Mouse (Mus musculus) CH12.LX (cell line): ENCODE data around the gene Mtfr1l. TPM values are rescaled to one million over a fixed set of nuclear protein-coding genes. Genes with fewer than 3 reads are reported as not detected.

Experiments used
- DNase-seq: peaks from one replicate; pipeline ENCODE4 v3.0.0-alpha.2; 2013; ENCODE audit errors: extremely low read depth
- H3K27ac ChIP-seq: 2 replicates; pipeline ENCODE4 v1.5.1; 2012; ENCODE audit warnings: low read depth, mild to moderate bottlenecking, control low read depth, moderate library complexity; ENCODE audit not compliant: insufficient read depth
- H3K27me3 ChIP-seq: replicated peaks from 2 replicates; pipeline ENCODE3; 2012; ENCODE audit warnings: inconsistent platforms
- H3K36me3 ChIP-seq, 2 experiments: replicated peaks in 1 of 2; 2 replicates each; pipeline versions ENCODE3 to v1.6.1; 2012; ENCODE audit warnings: inconsistent platforms in 1 of 2, low read length in 1 of 2, mild to moderate bottlenecking in 1 of 2, mixed read lengths in 1 of 2, moderate library complexity in 1 of 2; ENCODE audit not compliant: control insufficient read depth in 1 of 2, insufficient read depth in 1 of 2
- H3K4me1 ChIP-seq, 2 experiments: 2 replicates each; pipeline ENCODE4 v1.6.1; 2012; ENCODE audit warnings: inconsistent platforms in 1 of 2, moderate library complexity in 1 of 2; ENCODE audit not compliant: insufficient read depth in 2 of 2, control insufficient read depth in 1 of 2
- H3K4me2 ChIP-seq: 2 replicates; pipeline ENCODE4 v1.6.1; 2012; ENCODE audit warnings: low read depth, mild to moderate bottlenecking, control low read depth; ENCODE audit not compliant: poor library complexity, insufficient read depth, severe bottlenecking
- H3K4me3 ChIP-seq, 3 experiments: fragments of 150-350 bp in 1 of 3; sonication (generic) in 1 of 3; replicated peaks in 1 of 3; 2 replicates each; pipeline versions ENCODE3 to v1.5.1; 2011 to 2012; ENCODE audit warnings: low read depth in 2 of 3, low read length in 2 of 3, mild to moderate bottlenecking in 2 of 3, moderate library complexity in 2 of 3, control low read depth in 1 of 3, improper control_type of control experiment in 1 of 3, inconsistent platforms in 1 of 3, mixed read lengths in 1 of 3; ENCODE audit not compliant: poor library complexity in 1 of 3
- H3K79me2 ChIP-seq: replicated peaks from 2 replicates; pipeline ENCODE4 v1.6.1; 2012; ENCODE audit warnings: mild to moderate bottlenecking, moderate library complexity; ENCODE audit not compliant: control insufficient read depth, poor library complexity, insufficient read depth, severe bottlenecking; ENCODE audit errors: extremely low read depth
- H3K9ac ChIP-seq: 2 replicates; pipeline ENCODE4 v1.6.1; 2012; ENCODE audit warnings: low read depth, mild to moderate bottlenecking, control low read depth, moderate library complexity; ENCODE audit not compliant: insufficient read depth
- H3K9me3 ChIP-seq: replicated peaks from 2 replicates; pipeline ENCODE3; 2012; ENCODE audit warnings: low read length, inconsistent platforms, mixed read lengths
- BHLHE40 ChIP-seq: IDR thresholded peaks from 2 replicates; pipeline ENCODE4 v1.6.1; 2011; ENCODE audit warnings: mild to moderate bottlenecking, low read depth, low read length, improper control_type of control experiment
- CHD1 ChIP-seq: IDR thresholded peaks from 2 replicates; pipeline ENCODE4 v1.6.1; 2012; ENCODE audit warnings: low read depth, low read length, improper control_type of control experiment, inconsistent platforms
- CTCF ChIP-seq, 2 experiments: IDR thresholded peaks in 1 of 2; conservative IDR thresholded peaks in 1 of 2; 2 replicates each; pipeline ENCODE4 v1.5.1; 2011 to 2012; ENCODE audit warnings: low read depth in 2 of 2, low read length in 2 of 2, improper control_type of control experiment in 1 of 2, inconsistent platforms in 1 of 2, mild to moderate bottlenecking in 1 of 2, moderate library complexity in 1 of 2
- ELF1 ChIP-seq: IDR thresholded peaks from 2 replicates; pipeline ENCODE4 v1.6.1; 2014; ENCODE audit warnings: low read depth, mild to moderate bottlenecking, inconsistent platforms, low read length, improper control_type of control experiment
- ETS1 ChIP-seq: conservative IDR thresholded peaks from 2 replicates; pipeline ENCODE4 v1.6.1; 2012; ENCODE audit warnings: low read depth, mild to moderate bottlenecking, inconsistent platforms, low read length, improper control_type of control experiment, moderate library complexity
- JUND ChIP-seq: conservative IDR thresholded peaks from 2 replicates; pipeline ENCODE4 v1.6.1; 2011; ENCODE audit warnings: low read depth, low read length, improper control_type of control experiment
- KAT2A ChIP-seq: IDR thresholded peaks from 2 replicates; pipeline ENCODE4 v1.6.1; 2012; ENCODE audit warnings: low read length, improper control_type of control experiment, inconsistent platforms; ENCODE audit not compliant: insufficient replicate concordance
- MAFK ChIP-seq: IDR thresholded peaks from 2 replicates; pipeline ENCODE4 v1.6.1; 2011; ENCODE audit warnings: low read length, improper control_type of control experiment; ENCODE audit not compliant: insufficient replicate concordance
- MAZ ChIP-seq: IDR thresholded peaks from 2 replicates; pipeline ENCODE4 v1.6.1; 2012; ENCODE audit warnings: low read depth, mild to moderate bottlenecking, inconsistent platforms, low read length, improper control_type of control experiment, moderate library complexity
- MXI1 ChIP-seq: IDR thresholded peaks from 2 replicates; pipeline ENCODE4 v1.6.1; 2011; ENCODE audit warnings: mild to moderate bottlenecking, low read depth, low read length, improper control_type of control experiment
- MYC ChIP-seq: IDR thresholded peaks from 2 replicates; pipeline ENCODE4 v1.6.1; 2011; ENCODE audit warnings: low read depth, mild to moderate bottlenecking, improper control_type of control experiment, low read length
- PAX5 ChIP-seq: IDR thresholded peaks from 2 replicates; pipeline ENCODE4 v1.6.1; 2012; ENCODE audit warnings: low read length, inconsistent platforms, mixed read lengths
- POLR2AphosphoS2 ChIP-seq: IDR thresholded peaks from 2 replicates; pipeline ENCODE4 v1.6.1; 2011; ENCODE audit warnings: low read depth, low read length, improper control_type of control experiment
- RAD21 ChIP-seq: IDR thresholded peaks from 2 replicates; pipeline ENCODE4 v1.6.1; 2011; ENCODE audit warnings: low read depth, mild to moderate bottlenecking, low read length, improper control_type of control experiment, moderate library complexity
- SIN3A ChIP-seq: IDR thresholded peaks from 2 replicates; pipeline ENCODE4 v1.6.1; 2012; ENCODE audit warnings: low read length, improper control_type of control experiment, inconsistent platforms
- SMC3 ChIP-seq: IDR thresholded peaks from 2 replicates; pipeline ENCODE4 v1.6.1; 2011; ENCODE audit warnings: low read depth, low read length, improper control_type of control experiment
- TBP ChIP-seq: conservative IDR thresholded peaks from 2 replicates; pipeline ENCODE4 v1.6.1; 2011; ENCODE audit warnings: low read depth, low read length, improper control_type of control experiment
- UBTF ChIP-seq: IDR thresholded peaks from 2 replicates; pipeline ENCODE4 v1.6.1; 2012; ENCODE audit warnings: low read depth, mild to moderate bottlenecking, inconsistent platforms, low read length, improper control_type of control experiment, moderate library complexity
- ZNF384 ChIP-seq: IDR thresholded peaks from 2 replicates; pipeline ENCODE4 v1.6.1; 2012; ENCODE audit warnings: low read depth, low read length, improper control_type of control experiment, inconsistent platforms
- dilution Hi-C: fragments of 300-500 bp; cut with MboI; formaldehyde crosslinking; loops from 2 replicates; pipeline ENCODE4 v1.14.3; 2020; ENCODE audit warnings: low sequenced_read_pairs; ENCODE audit not compliant: extremely low pct_unique_long_range_greater_than_20kb, extremely low pct_ligation_motif_present
- in situ Hi-C: fragments of 300-500 bp; cut with MboI; formaldehyde crosslinking; loops from 3 replicates; pipeline ENCODE4 v1.14.3; 2019; ENCODE audit warnings: low sequenced_read_pairs, low pct_ligation_motif_present, low pct_unique_long_range_greater_than_20kb, mixed read lengths
- polyA plus RNA-seq: library from polyadenylated mRNA; unstranded; fragments of >175 nt; gene quantifications from 2 replicates; pipeline ENCODE4 v1.2.1, GENCODE M21; 2012; ENCODE audit warnings: low read depth; ENCODE audit not compliant: insufficient read length
- total RNA-seq, 2 experiments: library from RNA; depleted of rRNA; stranded (reverse); fragments of 300-350 nt in 1 of 2; fragments of >200 nt in 1 of 2; gene quantifications; 2 replicates each; pipeline ENCODE4 v1.2.3; 2012 to 2014

The Mtfr1l gene
- total and polyA plus RNA-seq, 3 experiments, result 16.2 to 36.5 (median 34.0) TPM

- 0 out of 2 replicates have a peak, but pooled peaks have one; percentile 56 for TF ChIP-seq KAT2A
- TF ChIP-seq POLR2AphosphoS2, result no peak
- TF ChIP-seq JUND, result no peak
- no peak for TF ChIP-seq MAZ
- TF ChIP-seq PAX5, result no peak
- no peak for TF ChIP-seq SMC3
- peak; percentile 52; the same call in 1 of the 2 replicates for TF ChIP-seq ELF1
These were observed 24.3 kb downstream of the Mtfr1l start, which contains the start of gene Aunip (continued) for GRCm38 (mm10) chr4:134510845-134511411.

- Histone ChIP-seq H3K9me3 (no peaks in the 10 kb centered on the region), H3K27ac (no peak overlapping the region), H3K4me2 (no peak overlapping the region), H3K4me1 (peaks cover 4 to 14% of the 10 kb centered on the region in 2 experiments; a peak in 3 of 4 replicates), H3K79me2 (peaks cover 22% of the 10 kb centered on the region), H3K9ac (no peak overlapping the region), H3K36me3 (peaks cover 0 to 11% of the 10 kb centered on the region in 2 experiments), H3K27me3 (no peaks in the 10 kb centered on the region), H3K4me3 (peak overlapping the region in 1 of 3 experiments; percentile 32)
- no peak for DNase-seq
- TF ChIP-seq RAD21 (no peak), MXI1 (no peak), PAX5 (no peak), UBTF (no peak)
- dilution Hi-C loops, result no loop called here
- in situ Hi-C loops, result no loop called here
These were observed 24.8 kb downstream of the Mtfr1l start for GRCm38 (mm10) chr4:134510396-134510795.

DNA sequence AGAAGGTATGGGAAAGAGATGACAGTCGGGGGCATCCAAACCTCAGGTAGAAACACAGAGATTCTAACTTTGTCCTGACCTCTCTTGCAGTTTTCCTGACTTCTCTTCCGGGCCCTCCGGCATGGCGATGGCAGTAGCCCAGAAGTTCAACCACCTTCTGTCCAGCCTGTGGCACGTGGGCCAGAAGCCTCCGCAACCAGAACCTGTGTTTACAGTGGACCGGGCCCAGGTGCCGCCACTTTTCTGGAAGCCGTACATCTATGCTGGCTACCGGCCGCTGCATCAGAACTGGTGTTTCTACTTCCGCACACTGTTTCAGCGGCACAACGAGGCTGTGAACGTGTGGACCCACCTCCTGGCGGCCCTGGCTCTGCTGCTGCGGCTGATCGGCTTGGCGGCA lies 28.5 kb downstream of the Mtfr1l start:
- no peak overlapping the region for H3K9ac ChIP-seq
- H3K36me3 ChIP-seq, result no peaks in the 10 kb centered on the region
- H3K4me2 ChIP-seq, result no peak overlapping the region
- H3K4me1 ChIP-seq, result no peaks in the 10 kb centered on the region
- no peak overlapping the region for H3K4me3 ChIP-seq
- no peak overlapping the region for H3K27ac ChIP-seq
- TF ChIP-seq SIN3A, result no peak
- TF ChIP-seq MYC, result no peak
- TF ChIP-seq ZNF384, result no peak
- TF ChIP-seq TBP, result no peak
- TF ChIP-seq BHLHE40, result no peak
- TF ChIP-seq ETS1, result no peak
- no peak for TF ChIP-seq CHD1
- no peak for TF ChIP-seq KAT2A
- TF ChIP-seq CTCF (conservative IDR thresholded peaks at IDR 0.05 in 1 of 2, IDR thresholded peaks at IDR 0.05 in 1 of 2; ENCODE audit: low read depth in 2 of 2, low read length in 2 of 2), result no peak
- no peak for TF ChIP-seq MAFK
- in situ Hi-C loops (no loop called here), dilution Hi-C loops (no loop called here)
- 0 out of 2 replicates have a peak, but pooled peaks cover 1% of the 10 kb centered on the region for H3K79me2 ChIP-seq
- H3K9me3 ChIP-seq, result no peaks in the 10 kb centered on the region
- DNase-seq, result no peak
- no peaks in the 10 kb centered on the region for H3K27me3 ChIP-seq
